Mouse (Mus musculus): Measurements from ENCODE around the gene 1600002K03Rik.

DNA sequence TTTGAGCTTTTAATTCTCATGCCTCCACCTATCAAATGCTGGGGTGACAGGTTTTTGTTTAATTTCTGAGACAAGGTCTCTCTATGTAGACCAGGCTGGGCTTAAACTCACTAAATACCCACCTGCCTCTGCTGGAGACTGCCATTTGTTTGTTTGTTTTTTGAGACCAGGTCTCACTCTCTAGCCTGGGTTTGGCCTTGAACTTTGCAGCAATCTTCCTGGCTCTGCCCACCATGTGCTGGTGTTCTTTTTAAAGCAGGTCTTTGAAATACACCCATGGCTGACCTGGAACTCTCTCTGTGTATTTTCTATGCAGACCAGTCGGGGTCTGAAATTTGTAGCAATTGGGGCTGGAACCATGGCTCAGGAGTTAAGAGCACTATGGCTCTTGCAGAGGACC is 37.1 kb upstream of the 1600002K03Rik start:
- TF ChIP-seq CTCF (conservative IDR thresholded peaks at IDR 0.05; ENCODE audit: low read length) (no peak), POU5F1 (IDR thresholded peaks at IDR 0.05; ENCODE audit: borderline replicate concordance, low read length) (no peak)
